Mouse (Mus musculus) CH12.LX (cell line): ENCODE measurements at regions not wholly inside any gene's neighbourhood (a gene's known extent, or its start where the extent isn't known, plus 50 kb on each side); places are given as distances from the start of the nearest gene placed in this dataset.

Source experiments
- DNase-seq: peaks from one replicate; pipeline ENCODE4 v3.0.0-alpha.2; 2013; ENCODE audit errors: extremely low read depth
- H3K27ac ChIP-seq: 2 replicates; pipeline ENCODE4 v1.5.1; 2012; ENCODE audit warnings: low read depth, mild to moderate bottlenecking, control low read depth, moderate library complexity; ENCODE audit not compliant: insufficient read depth
- H3K27me3 ChIP-seq: replicated peaks from 2 replicates; pipeline ENCODE3; 2012; ENCODE audit warnings: inconsistent platforms
- H3K36me3 ChIP-seq, 2 experiments: replicated peaks in 1 of 2; 2 replicates each; pipeline versions ENCODE3 to v1.6.1; 2012; ENCODE audit warnings: inconsistent platforms in 1 of 2, low read length in 1 of 2, mild to moderate bottlenecking in 1 of 2, mixed read lengths in 1 of 2, moderate library complexity in 1 of 2; ENCODE audit not compliant: control insufficient read depth in 1 of 2, insufficient read depth in 1 of 2
- H3K4me1 ChIP-seq, 2 experiments: 2 replicates each; pipeline ENCODE4 v1.6.1; 2012; ENCODE audit warnings: inconsistent platforms in 1 of 2, moderate library complexity in 1 of 2; ENCODE audit not compliant: insufficient read depth in 2 of 2, control insufficient read depth in 1 of 2
- H3K4me2 ChIP-seq: 2 replicates; pipeline ENCODE4 v1.6.1; 2012; ENCODE audit warnings: low read depth, mild to moderate bottlenecking, control low read depth; ENCODE audit not compliant: poor library complexity, insufficient read depth, severe bottlenecking
- H3K4me3 ChIP-seq, 3 experiments: fragments of 150-350 bp in 1 of 3; sonication (generic) in 1 of 3; replicated peaks in 1 of 3; 2 replicates each; pipeline versions ENCODE3 to v1.5.1; 2011 to 2012; ENCODE audit warnings: low read depth in 2 of 3, low read length in 2 of 3, mild to moderate bottlenecking in 2 of 3, moderate library complexity in 2 of 3, control low read depth in 1 of 3, improper control_type of control experiment in 1 of 3, inconsistent platforms in 1 of 3, mixed read lengths in 1 of 3; ENCODE audit not compliant: poor library complexity in 1 of 3
- H3K79me2 ChIP-seq: replicated peaks from 2 replicates; pipeline ENCODE4 v1.6.1; 2012; ENCODE audit warnings: mild to moderate bottlenecking, moderate library complexity; ENCODE audit not compliant: control insufficient read depth, poor library complexity, insufficient read depth, severe bottlenecking; ENCODE audit errors: extremely low read depth
- H3K9ac ChIP-seq: 2 replicates; pipeline ENCODE4 v1.6.1; 2012; ENCODE audit warnings: low read depth, mild to moderate bottlenecking, control low read depth, moderate library complexity; ENCODE audit not compliant: insufficient read depth
- H3K9me3 ChIP-seq: replicated peaks from 2 replicates; pipeline ENCODE3; 2012; ENCODE audit warnings: low read length, inconsistent platforms, mixed read lengths
- CHD1 ChIP-seq: IDR thresholded peaks from 2 replicates; pipeline ENCODE4 v1.6.1; 2012; ENCODE audit warnings: low read depth, low read length, improper control_type of control experiment, inconsistent platforms
- CTCF ChIP-seq, 2 experiments: IDR thresholded peaks in 1 of 2; conservative IDR thresholded peaks in 1 of 2; 2 replicates each; pipeline ENCODE4 v1.5.1; 2011 to 2012; ENCODE audit warnings: low read depth in 2 of 2, low read length in 2 of 2, improper control_type of control experiment in 1 of 2, inconsistent platforms in 1 of 2, mild to moderate bottlenecking in 1 of 2, moderate library complexity in 1 of 2
- ELF1 ChIP-seq: IDR thresholded peaks from 2 replicates; pipeline ENCODE4 v1.6.1; 2014; ENCODE audit warnings: low read depth, mild to moderate bottlenecking, inconsistent platforms, low read length, improper control_type of control experiment
- ETS1 ChIP-seq: conservative IDR thresholded peaks from 2 replicates; pipeline ENCODE4 v1.6.1; 2012; ENCODE audit warnings: low read depth, mild to moderate bottlenecking, inconsistent platforms, low read length, improper control_type of control experiment, moderate library complexity
- HCFC1 ChIP-seq: IDR thresholded peaks from 2 replicates; pipeline ENCODE4 v1.6.1; 2012; ENCODE audit warnings: low read depth, mild to moderate bottlenecking, inconsistent platforms, low read length, improper control_type of control experiment
- JUND ChIP-seq: conservative IDR thresholded peaks from 2 replicates; pipeline ENCODE4 v1.6.1; 2011; ENCODE audit warnings: low read depth, low read length, improper control_type of control experiment
- KAT2A ChIP-seq: IDR thresholded peaks from 2 replicates; pipeline ENCODE4 v1.6.1; 2012; ENCODE audit warnings: low read length, improper control_type of control experiment, inconsistent platforms; ENCODE audit not compliant: insufficient replicate concordance
- RCOR1 ChIP-seq: conservative IDR thresholded peaks from 2 replicates; pipeline ENCODE4 v1.6.1; 2012; ENCODE audit warnings: low read depth, mild to moderate bottlenecking, inconsistent platforms, low read length, improper control_type of control experiment
- SMC3 ChIP-seq: IDR thresholded peaks from 2 replicates; pipeline ENCODE4 v1.6.1; 2011; ENCODE audit warnings: low read depth, low read length, improper control_type of control experiment
- TCF12 ChIP-seq: IDR thresholded peaks from 2 replicates; pipeline ENCODE4 v1.6.1; 2014; ENCODE audit warnings: low read depth, mild to moderate bottlenecking, inconsistent platforms, low read length, improper control_type of control experiment
- UBTF ChIP-seq: IDR thresholded peaks from 2 replicates; pipeline ENCODE4 v1.6.1; 2012; ENCODE audit warnings: low read depth, mild to moderate bottlenecking, inconsistent platforms, low read length, improper control_type of control experiment, moderate library complexity
- USF2 ChIP-seq: conservative IDR thresholded peaks from 2 replicates; pipeline ENCODE4 v1.6.1; 2011; ENCODE audit warnings: low read depth, low read length, improper control_type of control experiment
- dilution Hi-C: fragments of 300-500 bp; cut with MboI; formaldehyde crosslinking; loops from 2 replicates; pipeline ENCODE4 v1.14.3; 2020; ENCODE audit warnings: low sequenced_read_pairs; ENCODE audit not compliant: extremely low pct_unique_long_range_greater_than_20kb, extremely low pct_ligation_motif_present
- in situ Hi-C: fragments of 300-500 bp; cut with MboI; formaldehyde crosslinking; loops from 3 replicates; pipeline ENCODE4 v1.14.3; 2019; ENCODE audit warnings: low sequenced_read_pairs, low pct_ligation_motif_present, low pct_unique_long_range_greater_than_20kb, mixed read lengths

DNA sequence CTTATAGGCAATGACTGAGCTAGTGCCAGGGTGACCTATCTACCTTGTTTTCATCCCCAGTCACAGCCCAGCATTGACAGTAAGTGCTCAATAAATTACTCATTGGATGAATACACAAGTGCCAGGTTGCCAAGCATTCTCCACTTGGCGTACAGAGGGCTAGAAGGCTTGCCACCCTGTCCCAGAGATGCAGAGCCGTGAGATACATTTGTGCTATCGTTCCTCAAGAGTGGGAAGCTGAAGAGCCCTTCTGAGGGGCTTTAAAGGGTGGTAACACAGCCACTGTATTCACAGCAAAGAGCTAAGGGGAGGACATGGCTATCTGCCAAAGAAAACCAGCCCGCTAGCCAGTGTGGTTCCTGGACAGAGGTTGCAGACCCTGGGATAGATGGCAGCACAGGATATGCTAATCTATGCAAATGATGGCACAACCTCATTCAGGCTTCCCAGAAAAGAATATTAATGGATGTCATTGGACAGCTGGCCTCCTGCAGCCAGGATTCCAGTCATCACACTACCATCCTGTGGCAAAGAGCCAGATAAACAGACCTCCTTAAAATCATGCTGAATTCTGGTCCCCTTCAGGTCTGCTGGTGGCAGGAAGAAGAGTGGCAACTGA lies 214.4 kb downstream of the Trim29 start:
- in situ Hi-C loops, result no loop called here
- TF ChIP-seq TCF12 (no peak), JUND (no peak)
- TF ChIP-seq, all 38 proteins: peak for 0
- no peak for DNase-seq
- no peaks in the 10 kb centered on the region for H3K9me3 ChIP-seq
- no peaks in the 10 kb centered on the region for H3K4me1 ChIP-seq
- H3K27ac ChIP-seq, result no peak overlapping the region
- H3K4me2 ChIP-seq, result no peak overlapping the region
- H3K9ac ChIP-seq, result no peak overlapping the region
- dilution Hi-C loops, result no loop called here
- H3K4me3 ChIP-seq, result no peak overlapping the region
- no peaks in the 10 kb centered on the region for H3K36me3 ChIP-seq
- no peaks in the 10 kb centered on the region for H3K79me2 ChIP-seq
- H3K27me3 ChIP-seq, result peaks cover 92% of the 10 kb centered on the region

DNA sequence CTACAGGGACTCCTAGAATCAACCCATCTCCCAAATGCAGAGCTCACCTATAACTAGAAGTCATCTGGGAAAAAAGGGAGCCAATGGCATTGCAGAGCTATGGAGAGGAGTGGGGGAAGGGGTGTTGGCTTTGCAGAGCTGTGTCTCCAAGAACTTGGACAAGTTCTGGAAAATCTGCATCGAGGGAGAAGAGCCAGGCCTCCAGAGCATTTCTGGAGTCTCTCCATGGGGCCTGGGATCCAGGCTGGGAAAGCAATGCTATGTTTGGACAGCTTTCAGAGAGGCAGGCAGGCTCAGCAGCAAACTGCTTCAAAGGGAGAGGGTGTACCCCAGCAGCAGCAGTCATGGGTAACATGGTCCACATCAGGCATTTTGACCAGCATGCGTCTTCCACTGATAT lies 211.6 kb upstream of the Nectin1 start:
- H3K27me3 ChIP-seq, result peaks cover 97% of the 10 kb centered on the region
- H3K79me2 ChIP-seq, result no peaks in the 10 kb centered on the region
- TF ChIP-seq UBTF, result no peak
- no peak for TF ChIP-seq KAT2A
- TF ChIP-seq SMC3, result no peak
- TF ChIP-seq USF2, result no peak
- no peak for TF ChIP-seq ELF1
- dilution Hi-C loops, result no loop called here
- H3K9ac ChIP-seq, result no peak overlapping the region
- H3K4me2 ChIP-seq, result no peak overlapping the region
- H3K4me1 ChIP-seq, result no peaks in the 10 kb centered on the region
- no peak overlapping the region for H3K4me3 ChIP-seq
- H3K36me3 ChIP-seq, result no peaks in the 10 kb centered on the region
- H3K27ac ChIP-seq, result no peak overlapping the region
- in situ Hi-C loops, result no loop called here
- no peaks in the 10 kb centered on the region for H3K9me3 ChIP-seq
- DNase-seq, result no peak

- in situ Hi-C loops (no loop called here), dilution Hi-C loops (no loop called here)
- no peak overlapping the region for H3K27ac ChIP-seq
- H3K4me2 ChIP-seq, result no peak overlapping the region
- H3K9ac ChIP-seq, result no peak overlapping the region
- H3K4me1 ChIP-seq, result no peaks in the 10 kb centered on the region
- no peak for TF ChIP-seq RCOR1
- TF ChIP-seq ETS1, result no peak
- no peak for TF ChIP-seq CHD1
- TF ChIP-seq HCFC1, result no peak
- no peak for TF ChIP-seq JUND
- TF ChIP-seq ELF1, result no peak
- no peak for TF ChIP-seq CTCF (conservative IDR thresholded peaks at IDR 0.05 in 1 of 2, IDR thresholded peaks at IDR 0.05 in 1 of 2; ENCODE audit: low read depth in 2 of 2, low read length in 2 of 2)
- H3K9me3 ChIP-seq, result no peaks in the 10 kb centered on the region
- no peak overlapping the region for H3K4me3 ChIP-seq
- peaks cover 96% of the 10 kb centered on the region for H3K27me3 ChIP-seq
- no peak for DNase-seq
- H3K79me2 ChIP-seq, result no peaks in the 10 kb centered on the region
- H3K36me3 ChIP-seq, result no peaks in the 10 kb centered on the region
Observed at GRCm38 (mm10) chr9:43535967-43536366, 207.8 kb upstream of the Nectin1 start.
